Mouse (Mus musculus): ENCODE results near the gene Nufip2. TPM values are rescaled to one million over a fixed set of nuclear protein-coding genes. Genes with fewer than 3 reads are reported as not detected.

Nufip2 gene
- polyA plus RNA-seq, 1 experiment: 139 TPM

DNA sequence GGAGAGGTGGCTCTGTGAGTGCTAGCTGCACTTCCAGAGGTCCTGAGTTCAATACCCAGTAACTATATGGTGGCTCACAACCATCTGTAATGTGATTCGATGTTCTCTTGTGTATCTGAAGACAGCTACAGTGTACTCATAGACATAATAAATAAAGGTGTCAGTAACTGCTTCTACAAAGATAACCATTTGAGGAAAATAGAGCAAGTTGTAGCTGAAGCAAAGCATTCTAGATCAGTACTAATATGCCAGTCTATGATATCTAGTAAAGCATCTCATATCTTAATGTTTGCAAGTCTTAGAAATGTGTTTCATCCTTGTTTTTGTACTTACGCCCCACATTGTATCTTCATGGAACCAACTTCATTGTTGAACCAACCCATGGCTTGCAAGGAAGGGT is 33.1 kb downstream of the Nufip2 start:
- Histone ChIP-seq H3K9me3 (replicated peaks; ENCODE audit: control insufficient read depth, insufficient read depth, low read length, poor library complexity, severe bottlenecking) (no peaks in the 10 kb centered on the region), H3K9ac (ENCODE audit: low read depth, poor library complexity, severe bottlenecking) (no peak overlapping the region), H3K36me3 (ENCODE audit: control insufficient read depth, insufficient read depth, low read length, poor library complexity, severe bottlenecking) (peaks cover 18% of the 10 kb centered on the region), H3K27me3 (ENCODE audit: control insufficient read depth, insufficient read depth, low read length, poor library complexity, severe bottlenecking) (no peaks in the 10 kb centered on the region), H3K27ac (ENCODE audit: insufficient read depth, low read length) (no peak overlapping the region), H3K4me3 (ENCODE audit: low read depth, low read length) (no peak overlapping the region), H3K4me1 (ENCODE audit: control insufficient read depth, insufficient read depth, low read length) (no peaks in the 10 kb centered on the region)
- TF ChIP-seq EP300 (IDR thresholded peaks at IDR 0.05; ENCODE audit: insufficient read depth, low read depth, low read length): no peak
- TF ChIP-seq POLR2A (IDR thresholded peaks at IDR 0.05; ENCODE audit: insufficient read depth, low read length): no peak
- no peak for TF ChIP-seq CTCF (IDR thresholded peaks at IDR 0.05; ENCODE audit: low read depth, low read length)

DNA sequence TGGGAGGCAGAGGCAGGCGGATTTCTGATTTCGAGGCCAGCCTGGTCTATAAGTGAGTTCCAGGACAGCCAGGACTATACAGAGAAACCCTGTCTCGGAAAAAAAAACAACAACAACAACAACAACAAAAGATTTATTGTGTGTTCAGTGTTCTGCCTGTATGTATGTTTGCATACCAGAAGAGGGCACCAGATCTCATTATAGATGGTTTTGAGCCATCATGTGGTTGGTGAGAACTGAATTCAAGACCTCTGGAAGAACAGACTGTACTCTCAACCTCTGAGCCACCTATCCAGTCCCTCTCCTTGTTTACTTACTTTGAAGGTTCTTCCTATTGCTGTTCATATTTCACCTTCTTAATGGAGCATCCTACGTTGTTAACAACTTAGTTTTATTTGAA is 35.4 kb downstream of the Nufip2 start:
- H3K27ac ChIP-seq (ENCODE audit: insufficient read depth, low read length): no peak overlapping the region
- H3K27me3 ChIP-seq (ENCODE audit: control insufficient read depth, insufficient read depth, low read length, poor library complexity, severe bottlenecking): no peaks in the 10 kb centered on the region
- H3K36me3 ChIP-seq (ENCODE audit: control insufficient read depth, insufficient read depth, low read length, poor library complexity, severe bottlenecking): peaks cover 12% of the 10 kb centered on the region
- H3K4me1 ChIP-seq (ENCODE audit: control insufficient read depth, insufficient read depth, low read length): no peaks in the 10 kb centered on the region
- TF ChIP-seq CTCF (IDR thresholded peaks at IDR 0.05; ENCODE audit: low read depth, low read length): no peak
- no peak for TF ChIP-seq POLR2A (IDR thresholded peaks at IDR 0.05; ENCODE audit: insufficient read depth, low read length)
- no peak for TF ChIP-seq EP300 (IDR thresholded peaks at IDR 0.05; ENCODE audit: insufficient read depth, low read depth, low read length)
- H3K4me3 ChIP-seq (ENCODE audit: low read depth, low read length): no peak overlapping the region
- H3K9ac ChIP-seq (ENCODE audit: low read depth, poor library complexity, severe bottlenecking): no peak overlapping the region
- no peaks in the 10 kb centered on the region for H3K9me3 ChIP-seq (replicated peaks; ENCODE audit: control insufficient read depth, insufficient read depth, low read length, poor library complexity, severe bottlenecking)

DNA sequence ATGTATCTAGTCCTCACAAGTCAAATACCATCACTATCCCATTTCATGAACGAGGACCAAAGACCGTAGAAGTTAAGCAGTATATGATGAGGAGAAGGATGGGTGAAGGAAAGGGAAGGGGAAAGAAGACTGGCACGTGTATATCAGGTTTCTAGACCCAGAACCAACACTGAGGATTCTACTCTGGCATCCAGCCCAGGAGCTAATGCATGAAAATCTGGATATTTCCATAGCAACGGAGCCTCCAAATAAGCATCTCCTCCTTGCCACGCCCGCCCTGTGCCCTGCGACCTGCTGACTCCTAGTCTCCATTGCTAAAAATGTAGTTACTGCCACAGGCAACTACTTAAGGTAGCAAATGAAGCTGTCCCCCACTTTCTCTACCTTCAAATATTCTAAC is 38.8 kb downstream of the Nufip2 start:
- TF ChIP-seq EP300 (IDR thresholded peaks at IDR 0.05; ENCODE audit: insufficient read depth, low read depth, low read length) (no peak), POLR2A (IDR thresholded peaks at IDR 0.05; ENCODE audit: insufficient read depth, low read length) (no peak), CTCF (IDR thresholded peaks at IDR 0.05; ENCODE audit: low read depth, low read length) (no peak)
- no peaks in the 10 kb centered on the region for H3K4me1 ChIP-seq (ENCODE audit: control insufficient read depth, insufficient read depth, low read length)
- no peak overlapping the region for H3K27ac ChIP-seq (ENCODE audit: insufficient read depth, low read length)
- no peaks in the 10 kb centered on the region for H3K36me3 ChIP-seq (ENCODE audit: control insufficient read depth, insufficient read depth, low read length, poor library complexity, severe bottlenecking)
- H3K27me3 ChIP-seq (ENCODE audit: control insufficient read depth, insufficient read depth, low read length, poor library complexity, severe bottlenecking): no peaks in the 10 kb centered on the region
- H3K9me3 ChIP-seq (replicated peaks; ENCODE audit: control insufficient read depth, insufficient read depth, low read length, poor library complexity, severe bottlenecking): no peaks in the 10 kb centered on the region
- H3K9ac ChIP-seq (ENCODE audit: low read depth, poor library complexity, severe bottlenecking): no peak overlapping the region
- no peak overlapping the region for H3K4me3 ChIP-seq (ENCODE audit: low read depth, low read length)

DNA sequence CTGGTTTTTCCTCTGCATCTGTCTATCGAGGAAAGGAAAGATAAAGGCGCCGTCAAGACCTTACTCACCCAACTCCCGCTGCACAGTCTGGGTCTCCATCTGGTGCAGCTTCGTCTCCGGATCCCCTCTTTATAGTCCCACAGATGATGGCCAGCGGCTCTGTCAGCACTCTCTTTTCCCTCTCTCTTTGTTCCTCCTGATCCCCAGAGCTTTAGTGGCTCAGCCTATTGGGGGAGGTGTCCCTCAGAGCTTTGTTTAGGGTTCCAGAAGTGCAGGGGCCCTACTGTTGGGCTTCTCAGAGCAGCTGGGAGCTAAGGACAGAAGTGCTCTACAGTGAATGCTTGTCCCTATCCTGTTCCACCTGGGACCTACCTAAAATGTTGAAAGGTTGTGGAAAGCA is 39.2 kb downstream of the Nufip2 start, which contains the start of gene Cryba1:
Gene Cryba1, minus strand, starts transcription at position 101 of the 400 bp plus-strand sequence.
- H3K4me3 ChIP-seq (ENCODE audit: low read depth, low read length): no peak within 1 kb of the TSS
- H3K9ac ChIP-seq (ENCODE audit: low read depth, poor library complexity, severe bottlenecking): no peak within 1 kb of the TSS
- no peaks in the 10 kb centered on the region for H3K27me3 ChIP-seq (ENCODE audit: control insufficient read depth, insufficient read depth, low read length, poor library complexity, severe bottlenecking)
- TF ChIP-seq POLR2A (IDR thresholded peaks at IDR 0.05; ENCODE audit: insufficient read depth, low read length) (no peak), EP300 (IDR thresholded peaks at IDR 0.05; ENCODE audit: insufficient read depth, low read depth, low read length) (no peak), CTCF (IDR thresholded peaks at IDR 0.05; ENCODE audit: low read depth, low read length) (no peak)
- no peak within 1 kb of the TSS for H3K27ac ChIP-seq (ENCODE audit: insufficient read depth, low read length)
- no peaks in the 10 kb centered on the region for H3K36me3 ChIP-seq (ENCODE audit: control insufficient read depth, insufficient read depth, low read length, poor library complexity, severe bottlenecking)
- no peaks in the 10 kb centered on the region for H3K9me3 ChIP-seq (replicated peaks; ENCODE audit: control insufficient read depth, insufficient read depth, low read length, poor library complexity, severe bottlenecking)
- no peaks in the 10 kb centered on the region for H3K4me1 ChIP-seq (ENCODE audit: control insufficient read depth, insufficient read depth, low read length)

DNA sequence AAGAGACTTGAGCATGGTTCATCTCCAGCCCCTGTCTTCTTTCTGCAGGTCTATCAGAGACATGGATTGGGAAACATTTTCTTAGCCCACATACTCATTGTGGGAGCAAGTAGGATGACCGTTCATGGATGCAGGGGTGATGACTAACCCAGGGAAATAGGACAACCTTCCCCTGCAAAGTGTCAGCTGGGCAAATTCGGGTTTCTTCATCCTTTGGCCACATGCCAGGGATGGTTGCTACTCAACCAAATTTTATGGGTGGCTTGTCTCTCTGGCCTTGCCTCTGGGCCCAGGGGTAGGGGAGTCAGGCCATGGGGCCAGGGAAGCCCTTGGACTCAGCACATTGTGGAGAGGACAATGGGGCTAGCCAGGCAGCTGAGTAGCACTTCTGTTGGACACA is 42.6 kb downstream of the Nufip2 start:
- Histone ChIP-seq H3K9ac (ENCODE audit: low read depth, poor library complexity, severe bottlenecking) (no peak overlapping the region), H3K4me1 (ENCODE audit: control insufficient read depth, insufficient read depth, low read length) (no peaks in the 10 kb centered on the region), H3K9me3 (replicated peaks; ENCODE audit: control insufficient read depth, insufficient read depth, low read length, poor library complexity, severe bottlenecking) (no peaks in the 10 kb centered on the region), H3K27me3 (ENCODE audit: control insufficient read depth, insufficient read depth, low read length, poor library complexity, severe bottlenecking) (no peaks in the 10 kb centered on the region), H3K4me3 (ENCODE audit: low read depth, low read length) (no peak overlapping the region), H3K27ac (ENCODE audit: insufficient read depth, low read length) (no peak overlapping the region), H3K36me3 (ENCODE audit: control insufficient read depth, insufficient read depth, low read length, poor library complexity, severe bottlenecking) (no peaks in the 10 kb centered on the region)
- no peak for TF ChIP-seq POLR2A (IDR thresholded peaks at IDR 0.05; ENCODE audit: insufficient read depth, low read length)
- no peak for TF ChIP-seq CTCF (IDR thresholded peaks at IDR 0.05; ENCODE audit: low read depth, low read length)
- TF ChIP-seq EP300 (IDR thresholded peaks at IDR 0.05; ENCODE audit: insufficient read depth, low read depth, low read length): no peak

DNA sequence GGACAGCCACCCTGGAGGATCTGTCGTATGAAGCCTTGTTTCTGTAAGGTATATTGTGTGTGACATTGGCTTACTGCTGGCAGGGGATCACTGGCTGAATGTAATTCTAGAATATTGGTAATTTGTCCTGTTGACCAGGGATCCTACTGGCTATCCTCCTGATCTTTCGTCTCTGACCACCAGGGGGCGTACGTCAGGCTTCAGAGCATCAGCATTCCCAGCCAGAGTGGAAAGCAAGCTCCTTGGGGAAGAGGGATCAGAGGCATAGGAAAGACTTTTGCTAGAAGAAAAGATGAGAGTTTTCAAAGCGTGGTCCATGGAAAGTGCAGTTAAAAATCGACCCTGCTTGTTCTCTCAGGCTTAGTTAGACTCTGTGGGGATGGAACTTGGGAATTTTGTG is 51.3 kb downstream of the Nufip2 start:
- TF ChIP-seq EP300 (IDR thresholded peaks at IDR 0.05; ENCODE audit: insufficient read depth, low read depth, low read length) (no peak), CTCF (IDR thresholded peaks at IDR 0.05; ENCODE audit: low read depth, low read length) (peak; percentile 93)
- H3K27me3 ChIP-seq (ENCODE audit: control insufficient read depth, insufficient read depth, low read length, poor library complexity, severe bottlenecking): no peaks in the 10 kb centered on the region
- no peak overlapping the region for H3K4me3 ChIP-seq (ENCODE audit: low read depth, low read length)
- peak overlapping the region; percentile 99 for H3K27ac ChIP-seq (ENCODE audit: insufficient read depth, low read length)
- H3K9ac ChIP-seq (ENCODE audit: low read depth, poor library complexity, severe bottlenecking): 0 out of 2 replicates have a peak overlapping the region, but pooled peaks have one; percentile 58
- H3K4me1 ChIP-seq (ENCODE audit: control insufficient read depth, insufficient read depth, low read length): peaks cover 1% of the 10 kb centered on the region
- no peaks in the 10 kb centered on the region for H3K36me3 ChIP-seq (ENCODE audit: control insufficient read depth, insufficient read depth, low read length, poor library complexity, severe bottlenecking)
- no peaks in the 10 kb centered on the region for H3K9me3 ChIP-seq (replicated peaks; ENCODE audit: control insufficient read depth, insufficient read depth, low read length, poor library complexity, severe bottlenecking)

All from ES-Bruce4 (cell line).